In the genomic region with DNA sequence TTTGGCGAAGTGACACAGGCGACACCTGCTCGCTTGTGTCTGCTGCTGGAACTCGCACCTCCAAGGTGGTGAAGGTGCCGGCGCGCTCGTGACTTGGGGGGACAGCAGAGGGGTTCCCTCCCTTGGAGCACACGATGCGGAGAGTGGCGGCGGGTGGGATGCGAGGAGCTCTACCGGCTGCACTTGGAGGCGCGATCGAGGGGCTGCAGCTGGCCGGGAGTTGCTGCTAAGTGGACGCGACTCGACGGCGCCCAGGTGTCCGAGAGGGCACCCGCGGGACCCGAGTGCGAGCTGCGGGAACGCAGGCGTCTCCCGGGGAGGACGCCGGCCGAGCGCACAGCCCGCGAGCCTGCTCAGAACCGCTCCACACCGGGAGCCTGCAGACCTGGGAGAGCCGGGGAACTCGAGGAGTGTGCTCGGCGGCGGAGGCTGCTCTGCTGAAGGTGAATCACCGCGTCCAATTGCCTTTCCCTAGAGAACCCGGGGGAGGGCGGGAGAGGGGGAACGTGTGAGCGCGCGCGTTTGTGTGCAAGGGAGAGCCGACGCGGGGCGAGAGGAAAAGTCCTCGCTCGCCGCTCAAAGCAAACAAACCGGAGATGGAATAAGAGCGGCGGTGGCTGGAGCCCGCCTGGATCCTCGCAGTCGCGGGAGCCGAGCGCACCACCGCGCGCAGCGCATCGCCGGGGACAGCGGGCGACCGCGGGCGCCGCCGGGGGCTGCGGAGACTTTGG, we compare ENCODE assay signal across 8 mouse cellular contexts. TPM values are rescaled to one million over a fixed set of nuclear protein-coding genes. Genes with fewer than 3 reads are reported as not detected.
DNase-seq lines count a peak whose midpoint lies in the region; ATAC-seq and TF ChIP-seq lines count a peak whose summit lies in the region.

No protein-coding gene starts in this region.

- peaks cover 27% of the 10 kb centered on the region for H3K27me3 ChIP-seq in heart, postnatal 0 days (ENCODE audit: control insufficient read depth, insufficient read depth, low read length)
- H3K27me3 ChIP-seq in lung, embryonic 16.5 days (ENCODE audit: control insufficient read depth, insufficient read depth, low read depth, low read length) = peaks cover 25% of the 10 kb centered on the region

- 0 out of 2 replicates have a peak overlapping the region, but pooled peaks have one; percentile 10 for H3K9ac ChIP-seq in heart, postnatal 0 days (replicated peaks; ENCODE audit: low read depth, low read length)
- H3K9ac ChIP-seq in lung, embryonic 16.5 days (ENCODE audit: low read length) = peak overlapping the region; percentile 52

- peak; percentile 4 for DNase-seq in ovary, postnatal 10 days (ENCODE audit: low spot score)
- DNase-seq in ovary, adult 18-20 months (ENCODE audit: low spot score) = no peak
- peak; percentile 70 for DNase-seq in embryo, embryonic 11 days
- DNase-seq in heart, postnatal 0 days (ENCODE audit: low spot score) = peak; percentile 20
- DNase-seq in layer of hippocampus, adult 9-11 months = peak; percentile 50
- DNase-seq in right cerebral cortex, postnatal 10 days (ENCODE audit: low spot score in 2 of 2) = peak; percentile 77 to 80
- no peak for DNase-seq in thymus, postnatal 36 days

- 0 out of 2 replicates have a peak, but pooled peaks have one; percentile 30 for ATAC-seq in heart, postnatal 0 days (ENCODE audit: insufficient read depth, low read depth)
- peak; percentile 71 for ATAC-seq in lung, embryonic 16.5 days (ENCODE audit: low read depth)

- H3K9me3 ChIP-seq in heart, postnatal 0 days (replicated peaks; ENCODE audit: control insufficient read depth, low read length) = no peaks in the 10 kb centered on the region
- no peaks in the 10 kb centered on the region for H3K9me3 ChIP-seq in lung, embryonic 16.5 days (ENCODE audit: control insufficient read depth, low read length)

- peak overlapping the region; percentile 93 for H3K4me2 ChIP-seq in heart, postnatal 0 days (ENCODE audit: low read depth, low read length)
- H3K4me2 ChIP-seq in lung, embryonic 16.5 days (ENCODE audit: low read depth, low read length) = peak overlapping the region; percentile 97

- no peaks in the 10 kb centered on the region for H3K36me3 ChIP-seq in heart, postnatal 0 days (replicated peaks; ENCODE audit: control insufficient read depth, insufficient read depth, low read length)
- no peaks in the 10 kb centered on the region for H3K36me3 ChIP-seq in lung, embryonic 16.5 days (ENCODE audit: control insufficient read depth, insufficient read depth, low read length)

- TF ChIP-seq EP300 in heart, postnatal 0 days (IDR thresholded peaks at IDR 0.05; ENCODE audit: low read depth) = no peak

- under 1% methylated on average over 84 of the region's 84 CpGs for WGBS in heart, postnatal 0 days
- WGBS in lung, embryonic 16.5 days = under 1% methylated on average over 84 of the region's 84 CpGs

- H3K4me3 ChIP-seq in heart, postnatal 0 days (ENCODE audit: low read depth, low read length) = peak overlapping the region; percentile 56
- H3K4me3 ChIP-seq in lung, embryonic 16.5 days (ENCODE audit: low read length) = peak overlapping the region; percentile 59

- H3K4me1 ChIP-seq in heart, postnatal 0 days (ENCODE audit: control insufficient read depth, insufficient read depth) = no peaks in the 10 kb centered on the region
- H3K4me1 ChIP-seq in lung, embryonic 16.5 days (replicated peaks; ENCODE audit: control insufficient read depth, insufficient read depth, low read length) = peaks cover 10% of the 10 kb centered on the region

- TF ChIP-seq CTCF in heart, postnatal 0 days (IDR thresholded peaks at IDR 0.05; ENCODE audit: low read depth) = no peak

- no peak overlapping the region for H3K27ac ChIP-seq in heart, postnatal 0 days (ENCODE audit: low read depth)
- no peak overlapping the region for H3K27ac ChIP-seq in lung, embryonic 16.5 days (ENCODE audit: low read length)

RNA-seq across cellular contexts. Expression of gene Fam19a2, which starts 0.8 kb away (rescaled TPM):
- total RNA-seq in heart, postnatal 0 days (2014; rRNA removed; ENCODE audit: low replicate concordance) = not detected in 2 replicates
- polyA plus RNA-seq in heart, postnatal 0 days (2015; fragmentation: Nextera tagmentation; extraction: Ambion mirVana) = 0.07 and 0.16 TPM in 2 replicates
- polyA plus RNA-seq in lung, embryonic 16.5 days (2015; fragmentation: Nextera tagmentation; extraction: Ambion mirVana) = 1.8 and 1.9 TPM in 2 replicates

Comparison
In these comparisons a context has a peak if more than half of its experiments do, and no peak if none do; other contexts are left out.
1. DNase-seq: peak in ovary, postnatal 10 days (single experiment), embryo, embryonic 11 days (single experiment), heart, postnatal 0 days (single experiment), layer of hippocampus, adult 9-11 months (single experiment) and right cerebral cortex, postnatal 10 days (2 of 2); none in ovary, adult 18-20 months (single experiment) and thymus, postnatal 36 days (0 of 2).